Mouse (Mus musculus) forebrain, embryonic 15.5 days (tissue): Measurements from ENCODE around the gene Jph3. TPM values are rescaled to one million over a fixed set of nuclear protein-coding genes. Genes with fewer than 3 reads are reported as not detected.

ENCODE experiments used
- polyA plus RNA-seq: library from polyadenylated mRNA; unstranded; fragments of >200 nt; fragmentation: Nextera tagmentation; extraction: Ambion mirVana; gene quantifications from 2 replicates; pipeline ENCODE4 v1.2.1, GENCODE M21; 2015

The Jph3 gene
- polyA plus RNA-seq, 1 experiment from 2014 or later = 82.5 TPM

Other genes starting within 250 kb of the Jph3 start
- gene 1700018B08Rik, start 185.3 kb upstream of the Jph3 start, polyA plus RNA-seq = not detected in 2 replicates
- 31.0 and 32.4 TPM in 2 replicates for gene Fbxo31, start 150.8 kb upstream of the Jph3 start, polyA plus RNA-seq
- 394 and 395 TPM in 2 replicates for gene Map1lc3b, start 139.3 kb upstream of the Jph3 start, polyA plus RNA-seq
- 36.7 and 39.2 TPM in 2 replicates for gene Zcchc14, start 76.7 kb upstream of the Jph3 start, polyA plus RNA-seq
- 45.6 and 46.2 TPM in 2 replicates for gene Klhdc4, start 99.9 kb downstream of the Jph3 start, polyA plus RNA-seq
- gene Slc7a5, start 178.1 kb downstream of the Jph3 start, polyA plus RNA-seq = 39.2 and 45.8 TPM in 2 replicates
- 0.37 and 0.43 TPM in 2 replicates for gene Car5a, start 215.3 kb downstream of the Jph3 start, polyA plus RNA-seq
- gene Banp, start 220.1 kb downstream of the Jph3 start, polyA plus RNA-seq = 64.8 and 65.3 TPM in 2 replicates